Mouse (Mus musculus) ES-CJ7 (cell line): Measurements from ENCODE around the gene Olfr1301.

Experiments
- DNase-seq: peaks from one replicate; pipeline ENCODE4 v3.0.0; 2011; ENCODE audit warnings: low read depth, low spot score

Olfr1301 gene

DNA sequence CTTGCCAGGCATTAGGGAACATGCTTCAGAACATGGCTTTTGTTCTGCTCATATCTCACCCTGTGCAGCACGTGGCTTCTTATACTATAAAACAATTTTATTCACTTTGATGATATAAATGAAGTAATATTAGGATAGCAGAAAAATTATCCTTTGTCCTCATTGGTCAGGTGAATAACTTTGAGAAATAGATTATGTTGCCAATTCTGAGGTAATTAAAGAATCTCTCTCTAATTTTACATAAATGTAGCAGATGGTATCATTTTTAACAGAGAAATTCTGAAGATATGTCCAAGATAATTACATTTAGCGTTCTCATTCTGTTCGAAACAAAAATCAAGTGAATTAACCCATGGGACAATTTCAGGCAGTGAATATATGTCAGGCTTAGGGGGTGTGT is at the start of gene Olfr1301:
Olfr1301 (plus strand) TSS at position 301 of the 400 bp plus-strand sequence.
- DNase-seq = no peak

DNA sequence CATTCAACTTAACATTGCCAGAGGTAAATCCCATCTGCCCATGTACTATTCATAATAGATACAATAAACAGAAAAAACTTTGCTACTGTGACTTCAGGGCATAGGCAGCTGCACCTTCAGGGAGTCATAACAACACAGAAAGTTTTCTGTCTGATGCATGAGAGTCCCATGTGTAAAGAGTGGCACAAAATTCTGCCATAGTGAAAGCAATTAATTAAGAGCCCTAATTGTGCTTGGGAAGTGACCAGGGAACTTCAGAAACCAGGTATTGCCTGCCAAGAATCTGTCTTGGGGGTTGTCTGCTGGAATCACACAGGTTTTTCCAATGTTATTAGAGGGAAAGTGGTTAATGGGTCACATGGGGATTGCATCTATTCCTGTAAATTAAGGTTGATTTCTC is 24.1 kb upstream of the Olfr1301 start:
- DNase-seq = no peak

DNA sequence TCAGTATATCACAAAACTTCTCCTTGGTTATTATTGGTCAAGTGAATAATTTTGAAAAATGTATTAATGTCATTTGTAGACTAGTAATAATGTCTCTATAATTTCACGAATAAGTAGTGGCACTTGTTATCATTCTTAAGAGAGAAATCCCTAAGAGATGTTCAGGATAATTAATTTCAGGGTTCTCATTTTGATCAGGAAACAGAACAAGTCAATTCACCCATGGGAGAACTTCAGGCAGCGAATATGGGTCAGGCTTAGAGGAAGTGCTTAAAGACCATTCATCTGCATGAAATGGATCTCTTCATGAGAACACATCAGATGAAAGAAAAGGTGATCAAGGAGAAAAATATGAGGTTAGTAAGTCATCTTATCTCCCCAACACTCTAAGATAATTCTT is 26.3 kb downstream of the Olfr1301 start, which contains the start of gene Olfr1302:
Olfr1302 (plus strand) TSS at position 301 of the 400 bp plus-strand sequence.
- no peak for DNase-seq
